Mouse (Mus musculus) neural tube, embryonic 12.5 days (tissue): Measurements from ENCODE around the gene Dok5. TPM values are rescaled to one million over a fixed set of nuclear protein-coding genes. Genes with fewer than 3 reads are reported as not detected.

ENCODE experiments used
- ATAC-seq: fragments of 200-750 bp; cut with Nextera tagmentation; 2 replicates; pipeline ENCODE4 v1.8.0; 2017; ENCODE audit warnings: low read depth, mild to moderate bottlenecking, moderate TSS enrichment, moderate library complexity; ENCODE audit not compliant: low FRiP score
- H3K27ac ChIP-seq: fragments of 300-500 bp; sonication (generic); 2 replicates; pipeline ENCODE4 v1.5.1; 2016
- H3K27me3 ChIP-seq: fragments of 300-500 bp; sonication (generic); replicated peaks from 2 replicates; pipeline ENCODE4 v1.6.1; 2016; ENCODE audit warnings: mild to moderate bottlenecking
- H3K36me3 ChIP-seq: fragments of 300-500 bp; sonication (generic); 2 replicates; pipeline ENCODE4 v1.6.1; 2016; ENCODE audit warnings: mild to moderate bottlenecking
- H3K4me1 ChIP-seq: fragments of 300-500 bp; sonication (generic); 2 replicates; pipeline ENCODE4 v1.6.1; 2016
- H3K4me2 ChIP-seq: fragments of 300-500 bp; sonication (generic); replicated peaks from 2 replicates; pipeline ENCODE4 v1.6.1; 2016; ENCODE audit warnings: mild to moderate bottlenecking
- H3K4me3 ChIP-seq: fragments of 300-500 bp; sonication (generic); 2 replicates; pipeline ENCODE4 v1.5.1; 2016
- H3K9ac ChIP-seq: fragments of 300-500 bp; sonication (generic); 2 replicates; pipeline ENCODE4 v1.6.1; 2016; ENCODE audit warnings: mild to moderate bottlenecking
- H3K9me3 ChIP-seq: fragments of 300-500 bp; sonication (generic); 2 replicates; pipeline ENCODE4 v1.6.1; 2016; ENCODE audit warnings: mild to moderate bottlenecking
- WGBS: fragments of 180-500 bp; shearing (Covaris S2); methylation state at CpG from one replicate; pipeline ENCODE4 v1.1.7; 2016; 5-methylcytosine and 5-hydroxymethylcytosine counted together
- polyA plus RNA-seq: library from polyadenylated mRNA; unstranded; fragments of >200 nt; fragmentation: Nextera tagmentation; extraction: Ambion mirVana; gene quantifications from 2 replicates; pipeline ENCODE4 v1.2.1, GENCODE M21; 2016

The Dok5 gene
- polyA plus RNA-seq, 1 experiment from 2014 or later: 37.5 TPM

GRCm38 (mm10) chr2:170743521-170743920, 11.9 kb downstream of the Dok5 start:
- Histone ChIP-seq H3K4me2 (no peak overlapping the region), H3K36me3 (no peaks in the 10 kb centered on the region), H3K9ac (no peak overlapping the region), H3K9me3 (0 out of 2 replicates have a peak, but pooled peaks cover 4% of the 10 kb centered on the region), H3K4me3 (no peak overlapping the region), H3K4me1 (peaks cover 5% of the 10 kb centered on the region; the same call in 1 of the 2 replicates), H3K27ac (no peak overlapping the region), H3K27me3 (no peaks in the 10 kb centered on the region)
- WGBS: 80% methylated on average over 2 of the region's 2 CpGs
- no peak for ATAC-seq

- ATAC-seq: no peak
- Histone ChIP-seq H3K27ac (no peak overlapping the region), H3K9me3 (0 out of 2 replicates have a peak, but pooled peaks cover 4% of the 10 kb centered on the region), H3K9ac (no peak overlapping the region), H3K4me2 (no peak overlapping the region), H3K4me3 (no peak overlapping the region), H3K27me3 (no peaks in the 10 kb centered on the region), H3K36me3 (no peaks in the 10 kb centered on the region), H3K4me1 (no peaks in the 10 kb centered on the region)
- WGBS: 73% methylated on average over 3 of the region's 3 CpGs
Observed at GRCm38 (mm10) chr2:170748901-170749300, 17.3 kb downstream of the Dok5 start.

GRCm38 (mm10) chr2:170752191-170752850, 20.7 kb downstream of the Dok5 start:
- no peak for ATAC-seq
- no peak overlapping the region for H3K9ac ChIP-seq
- H3K4me1 ChIP-seq: peaks cover 20% of the 10 kb centered on the region
- no peaks in the 10 kb centered on the region for H3K9me3 ChIP-seq
- H3K36me3 ChIP-seq: no peaks in the 10 kb centered on the region
- 85% methylated on average over 10 of the region's 10 CpGs for WGBS
- no peak overlapping the region for H3K4me2 ChIP-seq
- H3K4me3 ChIP-seq: no peak overlapping the region
- H3K27ac ChIP-seq: no peak overlapping the region
- no peaks in the 10 kb centered on the region for H3K27me3 ChIP-seq

GRCm38 (mm10) chr2:170755817-170756216, 24.2 kb downstream of the Dok5 start:
- H3K9ac ChIP-seq: no peak overlapping the region
- H3K36me3 ChIP-seq: no peaks in the 10 kb centered on the region
- no peak overlapping the region for H3K27ac ChIP-seq
- no peak for ATAC-seq
- WGBS: 39% methylated on average over 2 of the region's 2 CpGs
- H3K4me3 ChIP-seq: no peak overlapping the region
- H3K9me3 ChIP-seq: no peaks in the 10 kb centered on the region
- H3K4me2 ChIP-seq: no peak overlapping the region
- H3K27me3 ChIP-seq: no peaks in the 10 kb centered on the region
- H3K4me1 ChIP-seq: peaks cover 35% of the 10 kb centered on the region

- H3K9ac ChIP-seq: no peak overlapping the region
- no peaks in the 10 kb centered on the region for H3K36me3 ChIP-seq
- H3K4me1 ChIP-seq: peaks cover 35% of the 10 kb centered on the region
- H3K4me3 ChIP-seq: no peak overlapping the region
- 72% methylated on average over 7 of the region's 7 CpGs for WGBS
- H3K4me2 ChIP-seq: peak overlapping the region; percentile 18; the same call in 1 of the 2 replicates
- no peaks in the 10 kb centered on the region for H3K27me3 ChIP-seq
- no peak overlapping the region for H3K27ac ChIP-seq
- H3K9me3 ChIP-seq: no peaks in the 10 kb centered on the region
- ATAC-seq: no peak
Observed at GRCm38 (mm10) chr2:170756667-170757066, 25.1 kb downstream of the Dok5 start.

GRCm38 (mm10) chr2:170757228-170757875, 25.7 kb downstream of the Dok5 start:
- 41% methylated on average over 14 of the region's 14 CpGs for WGBS
- ATAC-seq: peak; percentile 51

GRCm38 (mm10) chr2:170758201-170758600, 26.6 kb downstream of the Dok5 start:
- 67% methylated on average over 5 of the region's 5 CpGs for WGBS
- Histone ChIP-seq H3K27me3 (no peaks in the 10 kb centered on the region), H3K9me3 (no peaks in the 10 kb centered on the region), H3K4me3 (no peak overlapping the region), H3K27ac (no peak overlapping the region), H3K4me1 (peaks cover 35% of the 10 kb centered on the region), H3K36me3 (no peaks in the 10 kb centered on the region), H3K9ac (no peak overlapping the region), H3K4me2 (no peak overlapping the region)
- 0 out of 2 replicates have a peak, but pooled peaks have one; percentile 18 for ATAC-seq

More at GRCm38 (mm10) chr2:170757228-170757875, 25.7 kb downstream of the Dok5 start:
- Histone ChIP-seq H3K9ac (no peak overlapping the region), H3K4me3 (no peak overlapping the region), H3K36me3 (no peaks in the 10 kb centered on the region), H3K27me3 (no peaks in the 10 kb centered on the region), H3K4me1 (peaks cover 35% of the 10 kb centered on the region), H3K4me2 (peak overlapping the region; percentile 18; the same call in 1 of the 2 replicates), H3K9me3 (no peaks in the 10 kb centered on the region), H3K27ac (no peak overlapping the region)

GRCm38 (mm10) chr2:170764704-170765103, 33.1 kb downstream of the Dok5 start:
- H3K36me3 ChIP-seq: no peaks in the 10 kb centered on the region
- H3K4me2 ChIP-seq: no peak overlapping the region
- no peaks in the 10 kb centered on the region for H3K9me3 ChIP-seq
- 83% methylated on average over 3 of the region's 3 CpGs for WGBS
- H3K4me1 ChIP-seq: peaks cover 13% of the 10 kb centered on the region
- H3K4me3 ChIP-seq: no peak overlapping the region
- H3K27ac ChIP-seq: no peak overlapping the region
- H3K27me3 ChIP-seq: no peaks in the 10 kb centered on the region
- H3K9ac ChIP-seq: no peak overlapping the region
- no peak for ATAC-seq

- Histone ChIP-seq H3K4me3 (no peak overlapping the region), H3K4me2 (no peak overlapping the region), H3K9me3 (no peaks in the 10 kb centered on the region), H3K27ac (no peak overlapping the region), H3K27me3 (no peaks in the 10 kb centered on the region), H3K36me3 (no peaks in the 10 kb centered on the region), H3K9ac (no peak overlapping the region), H3K4me1 (peaks cover 26% of the 10 kb centered on the region)
- 43% methylated on average over 8 of the region's 8 CpGs for WGBS
- no peak for ATAC-seq
Observed at GRCm38 (mm10) chr2:170767243-170767642, 35.6 kb downstream of the Dok5 start.

- Histone ChIP-seq H3K9ac (no peak overlapping the region), H3K4me3 (no peak overlapping the region), H3K27ac (no peak overlapping the region), H3K36me3 (no peaks in the 10 kb centered on the region), H3K27me3 (no peaks in the 10 kb centered on the region), H3K4me1 (peaks cover 35% of the 10 kb centered on the region), H3K9me3 (no peaks in the 10 kb centered on the region), H3K4me2 (no peak overlapping the region)
- no peak for ATAC-seq
- 83% methylated on average over 6 of the region's 6 CpGs for WGBS
Observed at GRCm38 (mm10) chr2:170768699-170769098, 37.1 kb downstream of the Dok5 start.

GRCm38 (mm10) chr2:170771555-170771954, 39.9 kb downstream of the Dok5 start:
- no peak for ATAC-seq
- no peak overlapping the region for H3K4me2 ChIP-seq
- no peaks in the 10 kb centered on the region for H3K9me3 ChIP-seq
- H3K27ac ChIP-seq: no peak overlapping the region
- no peaks in the 10 kb centered on the region for H3K27me3 ChIP-seq
- no peak overlapping the region for H3K4me3 ChIP-seq
- peaks cover 35% of the 10 kb centered on the region for H3K4me1 ChIP-seq
- H3K9ac ChIP-seq: no peak overlapping the region
- 0% methylated on average over 1 of the region's 1 CpGs for WGBS
- no peaks in the 10 kb centered on the region for H3K36me3 ChIP-seq

- Histone ChIP-seq H3K4me3 (no peak overlapping the region), H3K27ac (peak overlapping the region; percentile 53; the same call in 1 of the 2 replicates), H3K36me3 (no peaks in the 10 kb centered on the region), H3K27me3 (no peaks in the 10 kb centered on the region), H3K4me2 (peak overlapping the region; percentile 52), H3K9me3 (no peaks in the 10 kb centered on the region), H3K9ac (peak overlapping the region; percentile 35; the same call in 1 of the 2 replicates), H3K4me1 (peaks cover 30% of the 10 kb centered on the region)
- 4% methylated on average over 19 of the region's 19 CpGs for WGBS
- peak; percentile 73 for ATAC-seq
Observed at GRCm38 (mm10) chr2:170772126-170772884, 40.7 kb downstream of the Dok5 start.
